Mouse (Mus musculus) C2C12 (cell line): ENCODE data around the gene Slc39a10.
"Not testable (repeated sequence)": the region's sequence is repeated elsewhere in the genome, so short reads cannot be mapped to it uniquely, and the experiment has no call there.

Source experiments
- CEBPB ChIP-seq: IDR thresholded peaks from one replicate; pipeline ENCODE4 v1.6.1; 2011; ENCODE audit warnings: low read depth, mild to moderate bottlenecking, control low read depth, moderate library complexity
- CTCF ChIP-seq: IDR thresholded peaks from one replicate; pipeline ENCODE4 v1.5.1; 2011; ENCODE audit not compliant: control insufficient read depth, insufficient read depth, insufficient read length
- FOSL1 ChIP-seq: IDR thresholded peaks from one replicate; pipeline ENCODE4 v1.8.0; 2011; ENCODE audit warnings: mild to moderate bottlenecking, low read length; ENCODE audit not compliant: poor library complexity, insufficient read depth, severe bottlenecking
- MAX ChIP-seq: IDR thresholded peaks from one replicate; pipeline ENCODE4 v1.6.1; 2011; ENCODE audit warnings: mild to moderate bottlenecking, control low read depth
- MYOG ChIP-seq: IDR thresholded peaks from one replicate; pipeline ENCODE4 v1.6.1; 2011; ENCODE audit not compliant: control insufficient read depth, insufficient read length; ENCODE audit errors: extremely low read depth
- USF1 ChIP-seq: IDR thresholded peaks from one replicate; pipeline ENCODE4 v1.6.1; 2011; ENCODE audit warnings: low read depth, mild to moderate bottlenecking, control low read depth, moderate library complexity

GRCm38 (mm10) chr1:46769318-46769717 lies 123.3 kb downstream of the Slc39a10 start:
- not testable (repeated sequence) for TF ChIP-seq CTCF, MAX, CEBPB, FOSL1, USF1, MYOG
